Mouse (Mus musculus): Measurements from ENCODE around the gene Ak3.

Gene Ak3

DNA sequence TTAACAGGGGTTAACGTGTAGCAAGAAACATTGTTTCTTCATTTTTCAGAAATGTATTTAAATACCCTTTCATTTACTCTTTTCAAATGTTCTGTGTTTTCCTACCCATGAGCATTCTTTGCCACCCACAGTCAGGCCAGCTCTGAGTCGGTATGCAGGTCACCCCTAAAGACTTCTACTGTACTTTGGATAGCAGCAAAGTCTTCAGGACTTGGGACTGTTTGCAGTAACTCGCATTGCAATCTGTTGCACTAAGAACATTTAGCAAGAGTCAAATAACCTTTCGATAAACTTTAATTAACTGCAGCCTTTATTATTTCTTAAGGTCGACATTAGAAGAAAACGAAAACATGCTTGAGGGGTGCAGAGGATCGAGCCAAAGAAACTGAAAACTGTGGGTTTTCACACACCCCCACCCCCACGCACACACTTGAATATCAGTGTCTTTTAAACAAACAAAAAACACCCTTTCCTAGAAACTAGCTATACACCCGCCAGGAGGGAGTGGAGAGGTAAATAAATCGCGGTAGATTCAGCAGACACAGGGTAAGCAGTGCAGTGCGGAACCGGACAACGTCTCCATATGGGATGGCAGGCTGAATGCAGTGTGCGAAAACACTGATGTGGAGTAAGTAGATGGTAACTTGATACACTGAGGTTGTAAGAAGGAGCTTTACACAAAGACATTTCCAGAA is 1.7 kb downstream of the Ak3 start:
- in situ Hi-C loops (cut with MboI; ENCODE audit: low sequenced_read_pairs), result no loop called here

DNA sequence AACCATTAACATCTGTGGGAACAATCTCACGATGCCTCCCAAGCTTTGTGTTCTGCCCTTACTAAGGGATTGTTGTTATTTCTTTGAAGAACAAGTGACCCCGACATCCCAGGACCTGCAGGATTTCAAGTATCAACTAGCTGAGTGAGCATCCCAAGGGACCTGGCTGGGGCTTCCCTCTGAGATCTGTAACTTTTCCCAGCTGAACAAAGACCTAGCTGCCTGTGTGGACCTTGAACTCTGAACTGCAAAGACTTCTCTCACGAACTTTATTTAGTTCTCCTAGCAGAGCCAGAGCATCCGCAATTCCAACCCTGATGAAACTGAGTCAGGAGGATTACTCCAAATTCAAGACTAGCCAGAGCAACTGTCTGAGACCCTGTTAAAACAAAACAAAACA is 2.4 kb downstream of the Ak3 start:
- in situ Hi-C loops (cut with MboI; ENCODE audit: low sequenced_read_pairs), result no loop called here

DNA sequence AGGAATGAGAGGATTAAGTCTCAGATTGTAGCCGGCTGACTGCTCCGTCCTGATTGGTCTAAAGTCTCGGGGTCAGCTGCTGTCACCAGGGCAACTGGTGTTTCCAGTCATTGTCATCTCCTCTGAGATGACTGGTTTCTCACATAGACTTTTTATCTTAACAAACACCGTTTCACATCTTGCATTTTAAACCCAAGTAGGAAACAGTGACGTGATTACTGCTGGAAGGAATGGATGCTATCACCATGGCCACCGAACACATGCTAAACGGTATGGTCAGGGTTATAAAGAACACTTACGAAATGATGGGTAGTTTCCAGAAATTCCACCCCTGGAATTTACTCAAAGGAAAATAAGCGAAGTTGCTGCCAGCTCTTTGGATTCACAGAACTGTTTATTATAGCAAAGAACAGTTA is 3.4 kb downstream of the Ak3 start:
- in situ Hi-C loops (cut with MboI; ENCODE audit: low sequenced_read_pairs), result no loop called here

DNA sequence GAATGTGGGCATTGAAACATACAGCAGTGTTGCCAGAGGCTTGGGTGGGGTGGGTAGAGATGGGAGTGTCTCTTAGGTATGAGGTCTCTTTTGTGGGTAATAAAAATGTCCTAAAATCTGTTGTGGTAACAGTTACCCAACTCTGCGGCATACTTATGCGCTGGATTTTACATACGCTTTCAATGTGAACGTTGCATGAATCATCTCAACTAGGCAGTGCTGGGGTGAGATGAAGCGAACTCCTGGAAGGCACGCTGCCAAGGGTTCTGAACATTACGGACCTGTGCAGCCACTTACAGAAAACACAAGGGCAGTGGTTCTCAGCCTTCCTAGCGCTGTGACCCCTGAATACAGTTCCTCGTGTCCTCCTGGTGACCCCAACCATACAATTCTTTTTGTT is 5.1 kb downstream of the Ak3 start:
- in situ Hi-C loops (cut with MboI; ENCODE audit: low sequenced_read_pairs), result no loop called here

DNA sequence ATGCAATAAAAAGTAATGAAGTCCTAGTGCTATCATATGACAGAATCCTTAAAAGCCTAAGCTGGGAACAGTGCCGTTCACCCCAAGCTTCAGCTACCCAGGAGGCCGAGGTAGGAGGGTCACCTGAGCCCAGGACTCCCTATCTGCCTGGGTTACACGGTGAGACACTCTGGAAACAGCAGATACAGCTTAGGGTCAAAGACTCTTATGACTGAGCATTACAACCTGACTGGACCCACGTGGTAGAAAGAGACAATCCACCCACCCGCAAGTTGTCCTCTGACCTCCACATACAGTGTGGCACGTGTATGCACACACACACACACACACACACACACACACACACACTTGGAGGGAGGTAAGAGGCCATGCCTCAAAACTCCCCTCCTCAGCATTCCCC is 5.6 kb downstream of the Ak3 start:
- in situ Hi-C loops (cut with MboI; ENCODE audit: low sequenced_read_pairs), result no loop called here

DNA sequence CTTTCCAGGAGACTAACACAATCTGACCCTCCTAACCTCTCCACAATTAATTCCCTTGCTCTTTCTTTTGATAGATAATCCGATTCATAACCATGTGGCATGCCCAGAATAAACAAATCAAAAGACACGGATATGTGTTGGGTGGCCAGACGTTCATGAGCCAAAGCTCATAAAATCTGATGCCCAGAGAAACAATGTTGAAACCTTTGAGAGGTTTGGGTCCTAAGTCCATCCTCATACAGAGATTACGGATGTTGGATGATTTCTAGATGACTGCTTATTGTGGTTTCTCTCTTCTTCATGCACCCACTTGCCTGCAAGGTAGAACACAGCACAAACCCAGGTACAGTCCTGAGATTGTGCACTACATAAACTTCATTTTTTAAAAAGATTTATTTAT is 7.6 kb downstream of the Ak3 start:
- in situ Hi-C loops (cut with MboI; ENCODE audit: low sequenced_read_pairs), result no loop called here

DNA sequence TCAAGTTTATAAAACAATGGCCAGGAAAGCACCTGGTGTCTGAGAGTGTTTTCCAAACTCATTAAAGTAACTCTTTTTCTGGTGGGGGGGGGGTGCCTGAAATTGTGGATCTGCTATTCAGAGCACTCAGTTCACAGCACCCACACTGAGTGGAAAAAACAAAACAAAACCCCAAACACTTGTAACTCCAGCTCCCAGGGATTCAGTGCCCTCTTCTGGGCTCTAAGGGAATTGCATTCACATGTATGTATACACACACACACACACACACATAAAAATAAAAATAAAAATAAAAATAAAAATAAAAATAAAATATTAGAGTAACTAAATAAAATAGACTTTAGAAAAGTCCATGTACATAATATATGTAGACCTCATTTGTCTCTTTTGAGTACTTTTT is 8.4 kb downstream of the Ak3 start:
- in situ Hi-C loops (cut with MboI; ENCODE audit: low sequenced_read_pairs), result no loop called here

DNA sequence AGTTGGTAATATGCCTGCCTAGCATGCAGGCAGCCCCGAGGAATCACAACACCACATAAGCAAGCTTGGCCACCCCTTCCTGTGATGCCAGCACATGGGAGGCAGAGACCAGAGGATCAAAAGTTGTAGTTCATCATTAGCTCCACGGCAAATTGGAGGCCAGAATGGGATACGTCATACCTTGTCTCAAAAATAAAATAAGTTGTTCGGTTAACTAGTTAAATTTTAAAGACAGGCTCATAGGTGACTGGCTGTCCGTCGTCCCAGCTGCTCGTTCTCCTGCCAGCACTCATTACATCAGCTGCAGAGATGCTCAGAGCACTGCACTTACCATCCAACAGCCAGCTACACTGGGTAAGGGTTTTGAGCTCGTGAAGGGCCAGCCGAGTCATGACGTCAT is 10.2 kb downstream of the Ak3 start:
- in situ Hi-C loops (cut with MboI; ENCODE audit: low sequenced_read_pairs), result no loop called here

DNA sequence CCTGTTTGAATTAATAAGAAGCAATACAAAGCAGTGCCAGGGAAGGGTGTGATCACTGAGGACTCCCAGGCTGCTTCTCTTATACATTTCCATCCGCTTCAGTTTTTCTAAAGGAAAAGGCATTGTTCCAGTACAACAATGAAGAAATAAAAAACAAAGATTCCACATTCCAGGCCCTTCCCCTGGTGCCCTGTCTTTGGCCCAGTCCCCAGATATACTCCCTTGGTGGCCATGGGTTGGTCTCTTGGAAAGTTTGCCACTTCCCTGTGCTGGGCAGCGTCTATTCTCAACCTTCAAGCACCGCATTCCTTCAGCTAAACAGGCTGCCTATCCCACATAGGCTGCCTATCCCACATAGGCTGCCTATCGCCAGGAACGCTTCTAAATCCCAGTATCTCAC is 10.7 kb downstream of the Ak3 start:
- in situ Hi-C loops (cut with MboI; ENCODE audit: low sequenced_read_pairs), result no loop called here

DNA sequence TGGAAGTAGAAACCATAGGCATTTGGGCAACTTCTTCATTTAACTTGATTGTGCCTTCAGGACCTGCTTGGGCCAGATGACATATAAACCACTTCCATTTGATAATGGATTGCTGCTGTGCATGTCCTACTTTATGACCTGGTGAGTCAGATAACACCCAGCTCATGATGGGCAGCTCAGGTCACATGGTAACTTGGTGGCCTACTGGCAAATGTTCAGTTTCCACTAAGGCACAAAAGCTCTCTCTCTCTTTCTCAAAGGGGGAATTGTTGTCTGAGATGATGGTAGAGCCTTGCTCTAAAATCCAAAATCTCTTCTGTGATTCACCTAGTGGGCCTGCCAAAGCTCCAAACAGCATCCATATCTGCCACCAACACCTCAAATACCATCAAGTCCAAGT is 15.1 kb downstream of the Ak3 start:
- in situ Hi-C loops (cut with MboI; ENCODE audit: low sequenced_read_pairs), result no loop called here

DNA sequence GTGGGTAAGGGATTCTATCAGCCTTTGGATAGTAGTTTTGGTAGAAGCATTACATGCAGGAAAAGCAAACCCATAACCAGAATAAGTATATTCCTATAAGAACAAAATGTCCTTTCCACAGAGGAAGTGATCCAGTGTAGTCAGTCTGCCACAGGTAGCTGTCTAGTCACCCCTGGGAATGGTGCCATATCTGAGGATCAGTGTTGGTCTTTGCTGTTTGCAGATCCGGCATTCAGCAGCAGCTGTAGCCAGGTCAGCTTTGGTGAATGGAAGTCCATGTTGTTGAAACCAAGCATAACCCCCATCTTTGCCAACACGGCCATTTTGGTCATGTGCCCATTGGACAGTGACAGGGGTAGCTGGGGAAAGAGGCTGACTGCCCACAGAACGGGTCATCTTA is 16.0 kb downstream of the Ak3 start:
- in situ Hi-C loops (cut with MboI; ENCODE audit: low sequenced_read_pairs), result no loop called here

DNA sequence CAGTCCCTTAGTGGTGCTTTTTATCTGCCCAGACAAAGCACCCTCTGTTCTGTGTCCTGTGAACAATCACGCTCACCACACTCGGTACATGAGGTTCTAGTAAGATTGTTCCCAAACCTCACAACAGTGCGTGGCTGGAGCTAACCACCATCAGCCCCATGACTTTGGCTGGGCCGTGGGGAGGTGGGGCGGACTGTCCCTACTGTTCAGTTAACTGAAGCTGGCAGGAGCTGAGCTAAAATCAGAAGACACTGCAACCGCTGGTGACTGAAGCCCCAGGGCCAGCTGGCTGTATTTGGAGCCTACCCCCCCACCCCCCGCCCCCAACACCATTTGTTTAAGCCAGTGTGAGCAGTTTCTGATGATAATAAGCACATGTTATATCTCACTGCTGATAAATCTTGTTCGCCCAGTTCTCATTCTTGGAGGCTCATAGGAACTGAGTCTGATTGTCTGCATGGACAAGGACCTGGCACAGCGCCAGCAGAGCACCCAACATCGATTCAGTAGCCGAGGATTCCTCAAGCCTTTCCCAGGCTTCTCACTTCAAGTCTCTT is 23.3 kb downstream of the Ak3 start:
- in situ Hi-C loops (cut with MboI; ENCODE audit: low sequenced_read_pairs), result no loop called here

DNA sequence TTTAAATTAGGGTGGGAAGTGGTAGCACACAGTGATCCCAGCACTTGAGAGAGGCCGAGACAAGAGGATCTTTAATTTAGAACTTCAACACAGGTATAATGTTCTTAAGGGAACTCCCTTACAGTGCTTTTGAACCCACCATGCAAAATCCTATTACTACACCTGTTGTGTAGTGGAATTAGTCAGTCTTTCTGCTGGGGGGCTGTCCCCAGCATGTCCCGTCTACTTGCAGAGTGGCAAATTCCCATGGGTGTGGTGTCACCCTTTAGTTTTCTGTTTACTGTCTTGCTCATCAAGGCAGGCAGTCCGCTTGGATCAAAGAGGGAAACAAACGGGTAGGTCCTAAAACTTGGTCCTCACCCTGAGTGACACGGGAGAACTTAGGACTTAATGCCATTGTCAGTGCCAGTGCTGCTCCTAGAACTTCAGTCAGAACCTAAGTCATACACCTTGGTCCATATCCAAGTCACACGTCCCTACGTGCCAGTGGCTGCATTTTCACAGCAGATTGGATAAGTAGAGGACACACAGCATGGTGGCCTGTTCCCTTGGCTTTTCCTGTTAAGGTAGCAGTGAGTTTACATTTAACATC is 25.9 kb downstream of the Ak3 start:
- in situ Hi-C loops (cut with MboI; ENCODE audit: low sequenced_read_pairs), result no loop called here

DNA sequence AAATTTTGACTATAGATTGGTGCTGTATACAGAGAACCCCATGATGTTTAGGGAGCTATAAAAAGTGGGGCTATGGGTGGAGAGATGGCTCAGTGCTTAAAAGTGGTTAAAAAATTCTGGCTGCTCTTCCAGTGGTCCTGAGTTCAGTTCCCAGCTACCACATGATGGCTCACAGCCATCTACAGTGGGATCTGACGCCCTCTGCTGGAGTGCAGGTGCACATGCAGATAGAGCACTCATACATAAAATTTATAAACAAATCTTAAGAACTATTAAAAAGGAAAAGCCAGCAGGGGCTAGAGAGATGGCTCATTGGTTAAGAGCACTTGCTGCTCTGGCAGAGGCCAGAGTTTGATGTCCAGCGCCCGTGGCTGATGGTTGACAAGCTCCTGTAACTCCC is 28.1 kb downstream of the Ak3 start:
- in situ Hi-C loops (cut with MboI; ENCODE audit: low sequenced_read_pairs), result no loop called here

DNA sequence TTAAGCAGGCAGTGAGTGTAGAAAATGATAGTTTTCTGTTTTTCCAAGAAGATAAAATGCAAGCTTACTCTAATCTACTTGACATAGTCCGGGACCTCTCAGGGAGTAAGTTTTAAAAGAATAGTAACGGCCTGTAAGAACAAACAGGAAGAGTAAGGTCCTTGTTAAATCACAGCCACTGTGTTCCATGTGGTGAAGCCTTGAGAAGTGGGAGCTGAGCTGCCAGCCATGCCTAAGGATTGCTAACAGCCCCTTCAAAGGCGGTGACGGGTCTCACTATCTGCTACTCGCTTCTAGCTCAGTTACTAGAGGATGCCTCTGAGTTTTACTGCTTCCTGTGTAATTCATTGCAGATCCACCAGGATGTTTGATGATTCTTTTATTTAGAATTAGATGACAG is 31.0 kb downstream of the Ak3 start:
- in situ Hi-C loops (cut with MboI; ENCODE audit: low sequenced_read_pairs), result no loop called here

DNA sequence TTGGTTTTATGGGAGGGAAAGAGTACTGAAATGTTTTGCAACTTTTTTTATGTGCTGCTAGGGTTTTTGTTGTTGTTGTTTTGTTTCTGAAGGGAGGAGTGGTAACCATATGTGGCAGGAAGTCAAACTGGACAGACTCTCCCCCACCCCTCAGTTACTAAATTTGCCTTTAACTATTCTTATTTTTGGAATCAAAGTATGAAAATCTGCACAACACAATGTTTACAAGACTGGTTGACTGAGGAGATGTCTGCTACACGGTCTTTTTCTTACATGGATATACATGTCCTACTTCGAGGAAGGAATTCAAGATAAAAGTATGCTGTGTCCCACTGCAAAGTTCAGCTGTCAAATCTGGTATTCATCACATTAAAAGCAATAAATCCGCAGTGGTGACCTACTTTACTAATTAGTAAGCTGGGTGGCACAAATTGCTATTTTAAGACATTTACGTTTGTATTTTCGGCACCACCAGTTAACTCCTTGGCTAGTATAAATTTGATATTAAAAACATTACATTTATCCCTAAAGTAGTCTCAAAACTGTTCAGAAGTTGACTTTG is 31.5 kb downstream of the Ak3 start:
- in situ Hi-C loops (cut with MboI; ENCODE audit: low sequenced_read_pairs), result no loop called here

DNA sequence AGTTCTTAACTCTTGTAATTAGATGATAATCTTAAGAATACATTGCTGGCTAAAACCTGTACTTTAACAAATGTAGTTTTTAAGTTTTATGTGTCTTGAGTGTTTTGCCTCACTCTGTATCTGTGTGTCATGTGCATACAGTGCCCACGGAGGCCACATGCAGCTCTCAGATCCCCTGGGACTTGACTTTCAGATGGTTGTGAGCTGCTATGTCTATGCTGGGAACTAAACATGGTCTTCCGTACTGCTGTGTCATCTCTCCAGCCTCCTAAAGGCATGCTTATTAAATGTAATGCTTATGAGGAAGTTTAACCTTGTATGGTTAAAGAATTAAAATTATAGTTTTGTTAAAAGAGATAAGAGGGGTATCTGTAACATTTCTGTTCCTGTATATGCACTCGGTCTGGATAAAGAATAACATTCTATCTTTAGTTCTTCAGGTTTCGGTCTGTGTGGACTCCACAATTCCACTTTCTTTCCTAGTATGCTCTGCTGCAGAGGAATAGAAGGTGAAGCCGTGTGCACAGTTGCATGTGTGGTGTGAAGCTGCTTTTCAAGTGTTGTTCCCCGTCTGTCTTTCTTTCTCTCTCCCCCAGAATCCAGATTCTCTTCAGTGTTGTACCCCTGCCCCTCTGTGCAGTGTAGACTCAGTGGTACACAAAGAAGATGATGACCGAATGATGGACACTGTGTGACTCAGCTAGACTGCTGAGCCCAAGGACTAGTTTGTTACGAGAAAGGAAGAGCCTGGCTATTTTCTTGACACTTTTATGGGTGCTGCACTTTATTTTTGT is 32.2 kb downstream of the Ak3 start:
- in situ Hi-C loops (cut with MboI; ENCODE audit: low sequenced_read_pairs), result no loop called here

DNA sequence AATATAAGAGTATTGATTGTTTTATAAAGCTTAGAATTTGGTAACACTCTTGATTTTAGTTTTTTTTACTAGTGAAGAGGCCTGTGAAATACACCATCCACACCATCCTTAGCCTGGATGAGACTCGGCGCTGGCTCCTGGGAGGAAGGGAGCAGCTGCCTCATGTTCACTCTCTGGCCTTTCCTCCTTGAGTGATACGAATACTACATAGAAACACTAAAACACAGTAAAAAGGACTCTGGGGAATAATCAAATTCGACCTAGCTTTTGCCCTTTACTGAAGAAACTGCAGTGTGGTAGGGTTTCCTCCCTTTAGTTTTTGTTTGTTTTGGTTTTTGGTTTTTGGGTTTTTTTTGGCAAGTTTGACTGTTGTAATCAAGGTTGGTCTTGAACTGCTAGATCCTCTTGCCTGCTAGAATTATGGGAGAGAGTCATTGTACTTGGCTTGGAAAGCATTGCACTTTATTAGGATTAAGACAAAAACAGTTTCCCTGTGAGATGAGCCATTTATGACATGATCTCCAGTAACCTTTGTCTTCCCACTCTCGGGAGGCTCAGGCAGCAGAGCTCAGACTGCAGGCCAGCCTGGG is 33.2 kb downstream of the Ak3 start:
- in situ Hi-C loops (cut with MboI; ENCODE audit: low sequenced_read_pairs), result no loop called here

DNA sequence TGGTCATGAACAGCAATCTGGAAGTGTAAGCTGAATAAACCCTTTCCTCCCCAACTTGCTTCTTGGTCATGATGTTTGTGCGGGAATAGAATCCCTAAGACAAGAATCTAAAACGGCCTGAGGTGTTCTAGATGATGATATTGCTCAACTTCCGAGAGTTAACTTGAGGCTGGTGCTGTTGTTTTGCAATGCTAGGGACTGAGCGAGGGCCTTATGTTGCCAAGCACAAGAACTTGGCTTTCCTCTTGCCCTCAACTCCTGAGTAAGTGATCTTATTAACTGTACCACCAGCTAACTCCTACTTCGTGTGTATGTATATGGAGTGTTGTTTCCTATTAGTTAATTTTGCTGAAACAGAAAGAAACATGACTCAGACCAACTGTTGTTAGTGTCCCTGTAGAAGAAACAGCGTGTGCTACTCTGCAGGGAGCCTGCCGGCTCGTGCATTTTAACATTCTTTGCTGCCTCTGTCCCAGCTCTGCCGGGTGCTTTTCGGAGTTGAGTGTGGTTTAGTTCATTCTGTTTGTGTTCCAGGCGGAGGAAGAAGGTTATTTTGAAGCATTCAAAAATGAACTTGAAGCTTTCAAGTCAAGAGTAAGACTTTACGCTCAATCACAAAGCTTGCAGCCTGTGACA is 36.3 kb downstream of the Ak3 start:
- in situ Hi-C loops (cut with MboI; ENCODE audit: low sequenced_read_pairs), result no loop called here

DNA sequence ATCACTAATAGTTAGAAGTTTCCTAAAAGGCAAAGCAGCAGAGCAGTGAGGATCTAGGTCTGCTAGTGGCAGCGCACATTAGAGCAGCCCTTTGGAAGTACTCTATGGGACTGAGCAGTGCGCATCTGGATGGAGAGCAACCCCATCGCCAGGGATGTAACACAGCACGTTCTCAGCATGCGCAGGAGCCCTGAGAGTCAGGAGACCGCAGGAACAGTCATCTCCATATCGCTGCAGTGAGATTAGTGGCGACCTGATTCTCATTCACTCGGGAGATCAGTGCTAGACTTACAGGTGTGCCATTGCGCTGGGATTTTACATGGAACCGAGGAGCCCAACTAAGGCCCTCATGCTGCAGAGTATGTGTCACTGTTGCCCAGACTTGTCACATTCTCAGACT is 38.7 kb downstream of the Ak3 start:
- in situ Hi-C loops (cut with MboI; ENCODE audit: low sequenced_read_pairs), result no loop called here
